Mouse (Mus musculus) spleen, postnatal 4 days (tissue): Measurements from ENCODE around the gene Prkn.

Source experiments
- DNase-seq, 2 experiments: peaks; one replicate each; pipeline ENCODE4 v3.0.0; 2022; ENCODE audit warnings: low spot score in 2 of 2

Prkn gene

GRCm38 (mm10) chr17:12092901-12093564 is 1252.8 kb downstream of the Prkn start:
- no peak for DNase-seq

DNA sequence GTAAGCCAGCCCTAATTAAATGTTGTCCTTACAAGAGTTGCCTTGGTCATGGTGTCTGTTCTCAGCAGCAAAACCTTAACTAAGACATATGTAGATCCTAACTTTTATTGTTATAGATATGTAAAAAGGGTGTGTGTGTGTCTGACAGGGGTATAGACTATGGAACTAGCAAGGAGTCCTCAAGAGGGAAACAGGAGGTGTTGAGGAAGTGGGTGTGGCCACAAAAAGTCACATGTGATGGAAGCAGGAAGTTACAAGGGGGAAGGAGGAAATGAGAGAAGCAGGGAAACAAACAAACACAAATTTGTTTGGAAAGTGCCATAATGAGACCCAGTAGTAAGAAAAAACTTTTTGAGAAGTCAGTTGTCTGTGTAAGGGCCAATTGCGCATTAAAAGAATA is 1253.8 kb downstream of the Prkn start:
- DNase-seq = no peak

GRCm38 (mm10) chr17:12094827-12095590 is 1254.8 kb downstream of the Prkn start:
- no peak for DNase-seq

- no peak for DNase-seq
Measured at GRCm38 (mm10) chr17:12099415-12099814, 1259.2 kb downstream of the Prkn start.

- no peak for DNase-seq
Measured at GRCm38 (mm10) chr17:12102326-12102725, 1262.1 kb downstream of the Prkn start.

DNA sequence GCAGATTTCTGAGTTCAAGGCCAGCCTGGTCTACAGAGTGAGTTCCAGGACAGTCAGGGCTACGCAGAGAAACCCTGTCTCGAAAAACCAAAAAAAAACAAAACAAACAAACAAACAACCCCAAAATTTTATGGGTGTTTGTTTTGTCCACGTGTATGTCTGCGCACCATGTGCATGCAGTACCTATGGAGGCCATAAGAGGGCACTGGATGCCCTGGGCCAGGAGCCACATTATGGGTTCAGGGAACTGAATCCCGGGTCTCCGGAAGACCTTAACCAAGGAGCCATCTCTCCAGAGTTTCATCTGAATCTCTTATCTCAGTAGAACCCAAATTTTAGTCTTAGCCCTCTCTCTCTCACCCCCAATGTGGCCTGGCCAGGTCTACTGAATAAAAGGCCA is 1263.6 kb downstream of the Prkn start:
- peak; percentile 54 to 79 for DNase-seq

DNA sequence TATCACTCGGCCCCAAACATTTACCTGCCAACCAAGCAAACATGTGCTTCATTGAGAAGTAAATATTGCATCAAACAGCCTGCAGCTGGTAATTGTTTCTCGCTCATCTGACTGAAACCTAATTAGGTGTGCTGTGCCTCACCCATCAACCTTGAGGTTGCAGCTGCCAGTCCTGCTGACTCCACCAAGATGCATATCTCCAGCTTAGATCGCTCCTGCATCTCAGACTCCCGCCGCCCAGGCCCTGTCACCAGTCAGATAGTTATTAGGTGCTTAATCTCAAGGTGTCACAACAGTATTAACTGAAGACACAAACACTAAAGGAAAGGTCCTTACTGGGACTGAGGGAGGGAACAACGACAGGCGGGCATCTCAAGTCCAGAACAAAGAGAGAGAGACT is 1264.1 kb downstream of the Prkn start:
- no peak for DNase-seq

DNA sequence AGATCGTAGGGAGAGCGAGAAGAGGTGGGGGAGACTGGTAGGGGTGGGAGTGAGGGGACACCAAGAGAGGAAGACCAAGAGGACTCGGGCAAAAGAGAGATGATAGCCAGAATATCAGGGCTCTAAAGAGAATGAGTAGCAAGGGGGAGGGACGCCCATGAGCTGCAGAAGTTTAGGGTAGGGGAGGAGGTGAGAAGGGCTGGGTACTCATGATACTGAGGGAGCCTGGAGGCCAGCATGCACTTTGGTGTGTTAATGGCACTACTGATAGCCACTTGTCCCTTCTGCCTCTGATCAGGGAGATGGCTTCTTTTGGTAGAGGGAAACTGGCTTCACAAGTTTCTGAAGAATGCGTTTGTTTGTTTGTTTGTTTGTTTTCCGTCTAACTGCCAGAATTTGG is 1264.5 kb downstream of the Prkn start:
- DNase-seq = no peak

GRCm38 (mm10) chr17:12106255-12106654 is 1266.1 kb downstream of the Prkn start:
- DNase-seq = no peak
